Mouse (Mus musculus) spleen, postnatal 10 days (tissue): ENCODE data around the gene Polr3b.

Experiments used
- DNase-seq, 2 experiments: peaks; one replicate each; pipeline ENCODE4 v3.0.0; 2021 to 2022; ENCODE audit warnings: low spot score in 2 of 2

The Polr3b gene

GRCm38 (mm10) chr10:84710192-84710591, 88.1 kb downstream of the Polr3b start:
- no peak for DNase-seq

DNA sequence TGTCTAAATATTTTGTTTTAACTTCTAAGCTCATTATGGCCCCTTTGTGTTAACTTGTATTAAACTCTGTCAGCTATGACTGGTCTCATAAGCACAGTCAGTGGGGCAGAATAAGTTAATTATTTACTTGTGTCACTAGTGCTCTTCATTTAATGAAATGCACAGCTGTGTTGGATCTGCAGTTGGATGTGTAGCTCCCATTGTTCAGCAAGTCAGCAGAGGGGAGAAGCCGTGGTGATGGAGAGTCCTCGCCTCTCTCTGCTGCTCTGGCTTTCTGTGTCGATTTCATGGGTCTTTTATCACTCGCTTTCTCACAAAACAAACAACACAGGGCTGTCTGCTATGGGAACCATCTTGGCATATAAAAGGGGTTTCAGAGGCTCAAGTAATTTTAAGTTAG, 88.7 kb downstream of the Polr3b start:
- DNase-seq: no peak

DNA sequence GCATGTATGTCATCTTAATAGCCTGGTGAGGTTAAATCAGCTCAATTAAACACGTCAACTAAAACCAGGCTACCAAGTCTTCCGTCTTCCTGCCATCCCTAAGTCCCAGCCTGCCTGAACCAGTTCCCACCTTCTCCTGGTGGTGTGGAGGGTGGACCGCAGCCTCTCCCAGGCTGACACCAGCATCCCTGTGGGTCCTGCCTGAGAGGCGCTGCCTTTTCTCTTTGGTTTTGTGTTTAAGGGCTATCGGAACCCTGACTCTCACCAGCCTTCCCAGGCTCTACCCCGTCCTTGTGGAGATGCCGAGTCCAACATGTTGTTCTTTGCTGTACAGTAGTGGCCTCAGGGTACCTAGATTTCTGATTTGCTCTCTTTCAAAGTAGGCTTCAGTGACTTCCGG, 89.4 kb downstream of the Polr3b start:
- DNase-seq: no peak

DNA sequence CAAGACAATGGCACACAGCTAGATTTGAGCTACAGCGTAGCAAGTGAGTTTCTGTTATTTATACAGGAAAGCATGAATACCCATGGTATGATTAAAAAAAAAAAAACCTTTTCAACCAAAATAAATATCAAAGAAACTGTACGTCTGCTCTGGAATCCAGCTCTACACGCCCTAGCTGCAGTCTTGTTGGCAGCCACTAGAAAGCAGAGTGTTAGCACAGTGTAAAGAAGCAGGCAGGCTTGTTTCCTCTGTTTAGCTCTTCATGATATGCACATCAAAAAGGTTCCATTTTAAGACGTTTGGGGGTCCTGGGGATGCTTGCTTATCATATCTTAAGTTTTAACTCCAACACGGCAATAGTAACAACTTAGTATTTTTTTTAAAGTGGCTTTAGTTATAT, 89.8 kb downstream of the Polr3b start:
- no peak for DNase-seq

- no peak for DNase-seq
Observed at GRCm38 (mm10) chr10:84712532-84712931, 90.4 kb downstream of the Polr3b start.

GRCm38 (mm10) chr10:84713043-84713442, 91.0 kb downstream of the Polr3b start:
- no peak for DNase-seq

DNA sequence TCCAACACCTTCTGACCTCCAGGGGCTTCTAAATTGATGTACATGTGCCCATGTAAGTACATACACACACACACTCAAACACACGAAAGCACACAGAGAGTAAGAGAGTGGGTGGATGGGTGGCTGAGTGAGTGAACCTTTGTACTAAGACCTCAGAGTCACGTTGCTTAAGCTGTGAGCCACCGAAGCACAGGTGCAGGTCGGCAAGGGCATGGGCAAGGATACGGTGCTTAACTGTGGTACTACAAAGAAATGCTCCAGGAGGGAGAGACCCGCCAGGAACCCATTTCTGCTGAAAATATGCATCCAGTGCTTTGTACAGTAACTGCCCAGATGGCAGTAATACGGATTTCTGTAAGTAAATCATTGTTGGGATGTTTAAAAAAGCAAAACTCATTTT, 93.5 kb downstream of the Polr3b start:
- DNase-seq: no peak

DNA sequence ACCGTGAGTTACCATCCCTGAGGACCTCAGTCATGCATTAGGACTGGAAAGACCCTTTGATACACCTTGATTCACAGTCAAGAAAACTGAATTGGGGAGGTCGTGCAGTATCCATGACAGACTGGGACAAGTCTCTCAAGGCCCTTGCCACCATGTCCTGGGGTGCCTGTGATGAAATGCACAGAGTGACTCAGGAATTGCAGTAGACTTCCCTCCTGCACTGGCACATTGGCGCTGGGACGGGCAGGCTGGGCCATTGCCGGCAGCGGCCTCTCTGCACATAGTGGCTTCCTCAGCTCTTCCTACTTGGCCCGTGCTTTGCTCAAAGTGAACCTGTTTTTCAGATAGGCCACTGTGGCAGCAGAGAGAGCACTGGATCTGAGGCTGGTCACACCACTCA, 94.5 kb downstream of the Polr3b start:
- no peak for DNase-seq

GRCm38 (mm10) chr10:84722711-84723110, 100.6 kb downstream of the Polr3b start:
- DNase-seq: no peak

DNA sequence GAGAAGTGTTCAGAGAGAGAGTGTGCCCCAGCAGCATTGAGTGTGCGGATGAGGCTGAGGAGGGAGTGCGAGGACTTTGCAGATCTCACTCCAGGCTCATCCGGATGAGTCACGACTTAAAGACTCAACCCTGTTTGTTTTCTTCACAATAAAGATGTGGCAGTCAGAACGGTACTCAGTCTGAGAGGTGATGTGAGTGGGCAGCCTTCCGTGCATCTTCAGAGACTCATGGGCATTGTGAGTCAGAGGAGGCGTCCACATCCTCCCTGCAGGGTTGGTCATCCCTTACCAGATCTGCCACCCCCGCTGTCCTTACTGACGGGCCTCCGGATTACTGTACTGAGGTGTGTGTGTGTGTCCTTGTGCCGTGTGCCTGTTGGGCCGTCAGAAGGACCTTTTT, 104.9 kb downstream of the Polr3b start:
- DNase-seq: no peak

- no peak for DNase-seq
Observed at GRCm38 (mm10) chr10:84727760-84728159, 105.7 kb downstream of the Polr3b start.

GRCm38 (mm10) chr10:84730078-84730477, 108.0 kb downstream of the Polr3b start:
- DNase-seq: no peak

DNA sequence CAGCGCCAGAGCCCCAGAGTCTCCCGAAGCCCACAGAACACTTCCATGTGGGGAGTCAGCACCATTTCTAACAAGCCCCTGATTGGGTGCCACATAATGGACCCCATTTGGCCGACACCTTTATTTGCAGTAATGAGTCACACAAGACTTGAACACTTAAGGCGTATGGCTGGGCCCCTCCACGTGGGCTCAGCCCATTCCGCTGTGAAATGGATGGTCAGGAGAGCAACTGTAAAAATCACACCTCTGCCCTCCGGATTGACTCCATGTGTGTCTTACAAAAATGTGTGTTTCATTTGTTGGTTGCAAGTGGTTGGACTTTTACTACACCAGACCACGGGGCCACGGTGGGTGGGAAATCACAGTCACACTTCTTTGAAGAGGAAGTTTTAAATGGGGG, 108.9 kb downstream of the Polr3b start:
- no peak for DNase-seq

DNA sequence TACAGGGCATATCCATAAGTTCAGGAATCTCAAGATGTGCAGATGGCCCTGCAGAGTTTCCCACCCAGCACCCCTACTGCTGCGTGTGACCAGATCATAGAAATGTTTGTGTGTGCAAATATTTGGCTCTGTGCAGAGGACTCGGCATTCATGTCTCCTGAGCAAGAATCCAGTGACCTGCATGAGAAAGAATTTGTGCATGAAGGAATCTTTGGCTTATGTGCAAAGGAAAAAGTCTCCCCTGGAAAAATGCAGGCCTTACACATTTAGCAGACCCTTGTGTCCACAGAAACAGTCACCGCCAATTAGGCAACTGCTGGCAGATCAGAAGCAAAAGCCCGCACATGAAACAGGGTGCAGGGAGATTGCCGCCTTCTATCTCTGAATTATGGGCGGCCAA, 111.4 kb downstream of the Polr3b start:
- DNase-seq: no peak

DNA sequence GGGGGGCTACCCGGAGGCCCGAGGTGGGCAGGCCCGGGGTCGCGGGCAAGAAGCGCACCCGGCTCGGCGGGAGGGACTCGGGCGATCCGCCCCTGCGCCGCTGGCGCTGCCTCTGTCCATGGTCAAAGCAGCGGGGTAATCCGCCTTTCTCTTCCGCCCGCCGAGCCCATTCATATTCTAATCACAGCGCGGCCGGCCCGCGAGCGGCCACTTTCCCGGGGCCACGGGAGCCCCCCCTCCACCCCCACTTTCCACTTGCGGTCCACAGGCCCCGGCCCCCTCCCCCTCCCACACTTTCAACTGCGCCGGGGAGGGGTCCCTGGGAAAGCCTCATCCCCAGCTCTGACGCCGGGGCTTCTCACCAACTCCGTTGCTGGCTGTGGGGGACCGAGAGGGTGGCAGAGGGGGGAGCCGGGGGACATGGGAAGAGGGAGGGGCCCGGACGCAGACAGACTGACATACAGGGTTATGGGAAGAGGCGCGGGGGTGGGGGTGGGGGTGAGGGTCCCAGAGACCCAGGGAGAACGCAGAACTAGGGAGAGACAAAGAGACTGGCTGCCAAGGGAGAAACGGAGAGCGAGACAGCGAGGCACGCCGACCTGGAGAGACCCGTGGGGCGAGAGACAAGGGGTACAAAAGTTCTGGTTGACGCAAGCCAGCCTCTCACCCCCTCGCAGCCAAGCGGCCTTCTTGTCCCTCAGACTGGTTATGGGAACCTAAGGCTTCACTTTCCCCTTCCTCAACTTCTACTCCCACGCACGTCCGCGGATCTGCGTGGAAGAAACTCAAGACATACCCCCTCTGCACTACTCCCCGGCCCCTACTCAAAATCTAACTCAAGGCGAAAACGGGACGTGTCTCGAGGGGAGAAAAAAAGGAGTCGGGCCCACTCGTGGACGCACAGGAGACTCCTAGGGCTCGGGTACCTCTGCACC, 133.0 kb downstream of the Polr3b start:
- no peak for DNase-seq

DNA sequence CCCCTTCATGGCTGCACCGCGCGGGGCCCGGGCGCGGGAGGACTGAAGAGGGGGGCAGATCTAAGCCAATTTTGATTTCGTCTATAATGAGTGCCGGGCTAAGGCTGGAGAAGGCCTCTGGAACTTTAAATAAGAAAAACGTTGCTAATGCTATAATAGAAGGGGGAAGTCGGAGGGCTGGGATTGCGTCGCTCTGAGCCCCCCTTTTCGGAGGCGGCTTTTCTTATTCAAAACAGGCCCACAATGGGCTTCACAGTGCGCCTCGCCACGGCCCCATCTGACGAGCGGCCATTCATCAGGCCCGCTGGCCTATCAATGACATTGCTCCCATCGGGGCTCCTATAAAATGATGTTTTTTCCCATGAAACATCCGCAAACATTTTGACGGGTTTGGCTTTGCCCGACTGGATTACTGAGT, 133.7 kb downstream of the Polr3b start, which contains the start of gene Rfx4:
Gene Rfx4, plus strand, starts transcription at position 277 of the 418 bp plus-strand sequence.
- no peak for DNase-seq

DNA sequence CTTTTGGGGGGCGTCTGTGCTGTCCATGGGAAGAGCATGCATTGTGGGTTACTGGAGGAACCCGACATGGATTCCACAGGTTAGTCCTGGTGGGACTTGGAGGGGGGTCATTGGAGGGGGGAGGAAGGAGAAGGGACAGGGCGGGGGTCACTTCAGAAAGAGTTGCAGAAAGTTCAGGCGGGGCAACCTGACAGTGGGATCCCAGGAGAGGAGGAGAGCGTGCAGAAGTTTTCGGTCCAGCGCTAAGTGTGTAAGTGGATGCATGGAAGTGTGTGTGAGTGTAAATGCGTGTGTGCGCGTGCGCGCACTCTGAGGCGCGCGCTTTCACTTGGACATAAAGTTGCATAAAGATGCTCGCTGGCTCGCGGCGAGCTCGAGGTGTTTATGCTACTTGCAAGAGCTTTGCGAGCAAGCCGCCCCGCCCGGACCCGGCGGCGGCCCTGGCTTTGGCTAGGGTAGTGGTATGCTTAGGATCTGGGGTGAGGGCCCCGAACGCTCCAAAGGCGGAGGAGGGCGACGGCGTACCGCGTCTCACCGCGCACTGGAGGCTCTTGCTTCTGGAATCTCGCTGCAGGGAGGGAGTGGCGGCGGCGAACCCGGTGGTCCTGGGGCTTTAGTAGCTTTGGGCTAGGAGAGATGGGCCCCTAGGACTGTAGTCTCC, 134.5 kb downstream of the Polr3b start:
- no peak for DNase-seq

- no peak for DNase-seq
Observed at GRCm38 (mm10) chr10:84757426-84758199, 135.5 kb downstream of the Polr3b start.

GRCm38 (mm10) chr10:84758200-84758468, 136.0 kb downstream of the Polr3b start:
- DNase-seq: no peak

DNA sequence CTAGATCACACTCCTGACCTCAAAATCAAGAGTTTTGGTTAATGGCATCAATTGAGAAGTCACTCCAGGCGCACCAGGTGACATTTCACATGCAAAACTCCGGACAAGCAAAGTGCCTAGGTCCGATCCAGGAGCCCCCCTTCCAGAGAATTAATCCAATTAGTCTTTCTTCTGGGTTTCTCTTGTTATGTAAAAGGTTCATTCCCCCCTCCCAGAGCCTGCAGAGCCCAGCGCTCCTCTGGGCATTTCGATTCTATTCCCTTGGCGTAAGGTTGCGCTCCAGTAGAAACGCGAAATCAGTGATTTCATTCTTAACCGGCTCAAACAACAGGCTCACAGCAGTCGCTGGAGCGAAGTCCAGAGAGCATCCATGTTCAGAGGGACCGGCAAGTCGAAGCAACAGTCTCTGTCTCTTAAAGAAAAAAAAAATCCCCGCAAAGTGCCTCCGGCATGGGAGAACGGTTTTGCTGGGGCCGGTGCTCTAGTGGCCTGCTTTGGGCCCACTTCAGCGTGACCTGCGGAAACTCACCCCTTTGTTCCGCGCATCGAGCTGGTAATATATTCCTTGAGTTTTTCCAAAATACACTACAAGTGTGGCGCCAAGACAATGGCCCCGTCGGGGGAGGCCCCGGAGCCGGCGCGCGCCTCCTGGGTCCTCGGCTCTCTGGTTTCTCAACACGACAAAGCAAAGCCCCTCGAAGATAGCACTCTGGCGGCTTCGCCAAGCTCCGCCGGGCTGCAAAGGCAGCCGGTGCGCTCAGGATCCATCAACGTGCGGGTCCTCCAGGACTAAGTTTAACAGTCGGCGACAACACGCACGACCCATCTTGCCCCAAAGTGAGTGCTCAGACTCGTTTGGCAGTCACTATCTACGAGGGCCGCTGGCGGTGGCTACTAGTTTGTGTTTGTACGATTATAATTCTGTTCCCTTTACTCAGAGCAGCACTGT, 136.7 kb downstream of the Polr3b start:
- no peak for DNase-seq

DNA sequence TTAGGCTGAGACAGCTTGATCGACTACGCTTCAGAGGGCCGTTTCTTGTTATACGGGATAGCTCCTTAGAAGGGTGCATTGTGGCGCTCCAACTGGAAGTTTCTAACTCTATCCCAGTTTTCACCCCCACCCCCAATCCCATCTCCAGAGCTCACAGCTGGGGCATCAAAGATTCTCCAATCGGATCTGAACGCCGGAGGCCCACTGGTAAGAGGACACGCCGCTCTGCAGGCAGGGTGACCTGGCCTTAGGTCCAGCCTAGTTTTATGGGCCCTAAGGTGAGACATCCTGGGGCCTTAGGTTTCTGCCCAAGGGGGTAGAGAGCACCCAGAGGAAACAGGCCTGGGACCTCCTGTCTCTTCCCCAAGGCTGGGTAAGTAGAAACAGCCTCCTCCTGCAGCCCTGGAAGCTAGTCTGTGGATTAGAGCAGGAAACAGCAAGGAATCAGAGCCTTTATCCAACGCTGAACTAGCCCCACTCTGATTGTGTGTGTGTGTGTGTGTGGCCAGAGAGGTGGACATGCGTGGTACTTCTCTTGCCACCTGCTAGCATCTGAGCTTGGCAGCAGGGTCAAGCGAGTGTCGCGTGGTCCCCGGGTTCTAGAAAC, 137.5 kb downstream of the Polr3b start:
- no peak for DNase-seq
